Mouse (Mus musculus) limb, embryonic 13.5 days (tissue): Measurements from ENCODE around the gene Ing1. TPM values are rescaled to one million over a fixed set of nuclear protein-coding genes. Genes with fewer than 3 reads are reported as not detected.

Experiments
- ATAC-seq: fragments of 200-750 bp; cut with Nextera tagmentation; 2 replicates; pipeline ENCODE4 v1.8.0; 2017; ENCODE audit warnings: low read depth, moderate number of reproducible peaks, moderate TSS enrichment; ENCODE audit not compliant: low FRiP score
- H3K27ac ChIP-seq: fragments of 300-500 bp; sonication (generic); 2 replicates; pipeline ENCODE4 v1.5.1; 2015; ENCODE audit warnings: inconsistent platforms, mild to moderate bottlenecking, moderate library complexity
- H3K27me3 ChIP-seq: fragments of 300-500 bp; sonication (generic); 2 replicates; pipeline ENCODE4 v1.6.1; 2015; ENCODE audit warnings: mild to moderate bottlenecking, inconsistent platforms
- H3K36me3 ChIP-seq: fragments of 300-500 bp; sonication (generic); 2 replicates; pipeline ENCODE4 v1.6.1; 2015; ENCODE audit warnings: inconsistent platforms, mild to moderate bottlenecking, moderate library complexity
- H3K4me1 ChIP-seq: fragments of 300-500 bp; sonication (generic); 2 replicates; pipeline ENCODE4 v1.6.1; 2015; ENCODE audit warnings: inconsistent platforms
- H3K4me2 ChIP-seq: fragments of 300-500 bp; sonication (generic); replicated peaks from 2 replicates; pipeline ENCODE4 v1.6.1; 2015; ENCODE audit warnings: inconsistent platforms, mild to moderate bottlenecking, moderate library complexity
- H3K4me3 ChIP-seq: fragments of 300-500 bp; sonication (generic); 2 replicates; pipeline ENCODE4 v1.5.1; 2015; ENCODE audit warnings: moderate library complexity, mild to moderate bottlenecking, inconsistent platforms
- H3K9ac ChIP-seq: fragments of 300-500 bp; sonication (generic); 2 replicates; pipeline ENCODE4 v1.6.1; 2015; ENCODE audit warnings: mild to moderate bottlenecking, inconsistent platforms
- H3K9me3 ChIP-seq: fragments of 300-500 bp; sonication (generic); 2 replicates; pipeline ENCODE4 v1.6.1; 2016; ENCODE audit warnings: inconsistent platforms
- WGBS: fragments of 180-500 bp; shearing (Covaris S2); methylation state at CpG from one replicate; pipeline ENCODE4 v1.1.7; 2015; 5-methylcytosine and 5-hydroxymethylcytosine counted together
- polyA plus RNA-seq: library from polyadenylated mRNA; unstranded; fragments of >200 nt; fragmentation: Nextera tagmentation; extraction: Ambion mirVana; gene quantifications from 2 replicates; pipeline ENCODE4 v1.2.1, GENCODE M21; 2015

Ing1 gene
- polyA plus RNA-seq, 1 experiment from 2014 or later, result 37.9 TPM

- Histone ChIP-seq H3K4me2 (no peak overlapping the region), H3K4me3 (no peak overlapping the region), H3K27ac (no peak overlapping the region), H3K36me3 (peaks cover 18% of the 10 kb centered on the region), H3K9ac (no peak overlapping the region), H3K4me1 (no peaks in the 10 kb centered on the region), H3K27me3 (no peaks in the 10 kb centered on the region), H3K9me3 (no peaks in the 10 kb centered on the region)
- 35% methylated on average over 14 of the region's 14 CpGs for WGBS
- peak; percentile 61 for ATAC-seq
These were observed 46.8 kb downstream of the Ing1 start for GRCm38 (mm10) chr8:11602006-11602680.

- no peak overlapping the region for H3K9ac ChIP-seq
- H3K4me2 ChIP-seq, result no peak overlapping the region
- no peak overlapping the region for H3K27ac ChIP-seq
- H3K36me3 ChIP-seq, result peaks cover 82% of the 10 kb centered on the region
- ATAC-seq, result no peak
- H3K4me3 ChIP-seq, result no peak overlapping the region
- no peaks in the 10 kb centered on the region for H3K4me1 ChIP-seq
- H3K27me3 ChIP-seq, result no peaks in the 10 kb centered on the region
- H3K9me3 ChIP-seq, result 0 out of 2 replicates have a peak, but pooled peaks cover 6% of the 10 kb centered on the region
- WGBS, result 97% methylated on average over 9 of the region's 9 CpGs
These were observed 53.5 kb downstream of the Ing1 start for GRCm38 (mm10) chr8:11608848-11609247.

Other genes starting within 250 kb of the Ing1 start
- 52.1 and 56.3 TPM in 2 replicates for gene Col4a2, start 242.8 kb upstream of the Ing1 start, polyA plus RNA-seq
- gene Col4a1, start 242.7 kb upstream of the Ing1 start, polyA plus RNA-seq, result 113 and 115 TPM in 2 replicates
- gene Rab20, start 76.9 kb upstream of the Ing1 start, polyA plus RNA-seq, result 1.6 and 1.7 TPM in 2 replicates
- gene Naxd, start 58.1 kb upstream of the Ing1 start, polyA plus RNA-seq, result 128 and 132 TPM in 2 replicates
- 23.3 and 25.3 TPM in 2 replicates for gene Cars2, start 4.8 kb upstream of the Ing1 start, polyA plus RNA-seq
- gene Ankrd10, start 80.2 kb downstream of the Ing1 start, polyA plus RNA-seq, result 105 and 115 TPM in 2 replicates
- 0.11 TPM in 1 of 2 replicates, not detected in the other for gene 1700016D06Rik, start 145.5 kb downstream of the Ing1 start, polyA plus RNA-seq
- 46.5 and 52.3 TPM in 2 replicates for gene Arhgef7, start 172.2 kb downstream of the Ing1 start, polyA plus RNA-seq